Mouse (Mus musculus) urinary bladder, adult 18-20 months (tissue): ENCODE measurements around the gene Fam171a1.

Source experiments
- DNase-seq, 2 experiments: peaks; one replicate each; pipeline ENCODE4 v3.0.0; 2022; ENCODE audit warnings: low spot score in 2 of 2, mixed read lengths in 2 of 2

The Fam171a1 gene

GRCm38 (mm10) chr2:3138308-3138707 is 24.3 kb downstream of the Fam171a1 start:
- no peak for DNase-seq

- DNase-seq: no peak
Measured at GRCm38 (mm10) chr2:3139065-3139464, 25.0 kb downstream of the Fam171a1 start.

- DNase-seq: no peak
Measured at GRCm38 (mm10) chr2:3139578-3139977, 25.6 kb downstream of the Fam171a1 start.

- DNase-seq: no peak
Measured at GRCm38 (mm10) chr2:3140585-3140984, 26.6 kb downstream of the Fam171a1 start.

GRCm38 (mm10) chr2:3141804-3142203 is 27.8 kb downstream of the Fam171a1 start:
- DNase-seq: no peak

- no peak for DNase-seq
Measured at GRCm38 (mm10) chr2:3144291-3144690, 30.3 kb downstream of the Fam171a1 start.

- DNase-seq: no peak
Measured at GRCm38 (mm10) chr2:3147550-3148157, 33.6 kb downstream of the Fam171a1 start.

- DNase-seq: no peak
Measured at GRCm38 (mm10) chr2:3148731-3149130, 34.7 kb downstream of the Fam171a1 start.

GRCm38 (mm10) chr2:3150324-3150723 is 36.3 kb downstream of the Fam171a1 start:
- DNase-seq: no peak

- no peak for DNase-seq
Measured at GRCm38 (mm10) chr2:3151336-3151735, 37.3 kb downstream of the Fam171a1 start.

GRCm38 (mm10) chr2:3154091-3154665 is 40.2 kb downstream of the Fam171a1 start:
- no peak for DNase-seq

- no peak for DNase-seq
Measured at GRCm38 (mm10) chr2:3154986-3155385, 41.0 kb downstream of the Fam171a1 start.

GRCm38 (mm10) chr2:3157030-3157429 is 43.0 kb downstream of the Fam171a1 start:
- no peak for DNase-seq

GRCm38 (mm10) chr2:3157661-3158344 is 43.8 kb downstream of the Fam171a1 start:
- DNase-seq: no peak

GRCm38 (mm10) chr2:3158682-3159412 is 44.8 kb downstream of the Fam171a1 start:
- no peak for DNase-seq

- no peak for DNase-seq
Measured at GRCm38 (mm10) chr2:3161578-3161977, 47.6 kb downstream of the Fam171a1 start.

- DNase-seq: no peak
Measured at GRCm38 (mm10) chr2:3163501-3164076, 49.6 kb downstream of the Fam171a1 start.

- DNase-seq: no peak
Measured at GRCm38 (mm10) chr2:3165037-3165600, 51.1 kb downstream of the Fam171a1 start.

GRCm38 (mm10) chr2:3165890-3166605 is 52.0 kb downstream of the Fam171a1 start:
- DNase-seq: no peak

GRCm38 (mm10) chr2:3168719-3169402 is 54.8 kb downstream of the Fam171a1 start:
- no peak for DNase-seq

GRCm38 (mm10) chr2:3169403-3169747 is 55.4 kb downstream of the Fam171a1 start:
- no peak for DNase-seq
